Mouse (Mus musculus): ENCODE measurements around the gene Dera. TPM values are rescaled to one million over a fixed set of nuclear protein-coding genes. Genes with fewer than 3 reads are reported as not detected.

Gene Dera
- total and polyA plus RNA-seq, 2 experiments from 2014 or later, result 12.1 to 17.9 TPM

DNA sequence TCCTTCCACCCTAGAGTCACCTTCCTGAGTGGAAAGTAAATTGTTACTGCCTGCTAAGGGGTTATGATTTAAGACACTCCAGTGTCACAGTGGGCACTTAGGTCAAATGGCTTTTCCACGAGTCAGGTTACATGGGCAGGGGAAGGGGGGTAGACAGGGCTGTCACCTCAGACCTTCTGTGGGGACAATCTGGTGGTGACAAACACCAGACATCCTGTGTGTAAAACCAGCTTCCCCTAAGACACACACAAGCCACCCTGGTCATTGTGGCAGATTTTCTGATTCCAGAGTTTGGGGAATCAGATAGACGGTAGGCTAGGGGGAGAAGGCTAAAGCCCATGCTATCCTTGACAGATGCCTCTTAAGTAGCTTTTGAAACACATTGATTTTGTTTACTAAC, 41.1 kb downstream of the Dera start:
- no peaks in the 10 kb centered on the region; the same call in 1 of the 2 replicates for H3K36me3 ChIP-seq (ENCODE audit: insufficient read depth, low read length)
- DNase-seq (ENCODE audit: low spot score) (no peak), ATAC-seq (no peak)
- H3K4me1 ChIP-seq (ENCODE audit: insufficient read depth, low read length), result no peaks in the 10 kb centered on the region
- H3K9me3 ChIP-seq (ENCODE audit: low read length), result no peaks in the 10 kb centered on the region
- no peaks in the 10 kb centered on the region for H3K27me3 ChIP-seq (ENCODE audit: insufficient read depth, low read length)
- no peak overlapping the region for H3K27ac ChIP-seq
- no peak overlapping the region for H3K4me3 ChIP-seq (ENCODE audit: low read length)
- H3K4me2 ChIP-seq (ENCODE audit: low read depth, low read length), result no peak overlapping the region
- TF ChIP-seq CTCF (IDR thresholded peaks at IDR 0.05; ENCODE audit: low read depth), result no peak
- no peak overlapping the region for H3K9ac ChIP-seq (replicated peaks; ENCODE audit: low read length)
- WGBS, result 78% methylated on average over 2 of the region's 2 CpGs

DNA sequence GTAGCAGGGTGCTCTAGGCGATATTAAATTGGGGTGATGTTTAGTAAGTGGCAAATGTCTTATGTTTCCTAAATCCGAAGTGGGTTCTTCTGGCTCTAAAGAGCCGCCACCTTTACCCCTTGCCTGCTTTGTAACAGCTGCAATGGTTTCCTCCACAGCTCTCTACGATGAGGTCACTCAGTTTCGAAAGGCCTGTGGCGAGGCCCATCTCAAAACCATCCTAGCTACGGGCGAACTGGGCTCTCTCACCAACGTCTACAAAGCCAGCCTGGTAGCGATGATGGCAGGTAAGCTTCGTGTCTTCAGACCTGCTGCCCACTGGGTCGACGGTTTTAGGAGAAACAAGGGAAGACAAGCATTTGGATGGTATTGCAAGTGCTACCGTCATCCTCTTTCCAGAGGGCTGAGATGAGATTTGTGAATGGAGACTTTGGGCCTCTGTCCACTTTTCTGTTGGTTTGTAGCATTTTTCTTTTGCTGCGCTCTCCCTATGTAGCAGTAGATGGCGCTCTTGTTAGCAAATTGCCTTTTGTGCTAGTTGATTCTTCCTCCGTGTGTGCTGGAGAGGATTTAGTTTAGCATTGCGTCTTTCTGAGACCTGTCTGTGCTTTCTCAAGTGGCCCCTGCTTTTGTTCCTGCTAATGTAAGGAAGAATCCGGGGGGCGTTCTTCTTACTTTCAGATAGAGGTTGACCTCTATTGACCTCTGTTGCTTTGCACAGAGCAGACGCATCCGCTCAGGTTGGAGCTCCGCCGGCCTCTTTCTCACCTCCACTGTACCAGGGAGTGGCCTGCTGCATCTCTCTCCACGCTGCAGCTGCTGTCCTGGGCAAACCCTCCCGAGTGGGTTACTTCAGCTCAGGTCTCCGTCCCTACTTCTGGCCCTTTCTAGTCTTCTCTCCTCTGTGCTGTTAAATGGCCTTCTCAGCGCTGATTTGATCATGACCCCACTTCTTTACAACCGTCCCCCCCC, 42.5 kb downstream of the Dera start:
- peaks cover 5% of the 10 kb centered on the region; the same call in 1 of the 2 replicates for H3K9me3 ChIP-seq (ENCODE audit: low read length)
- H3K4me1 ChIP-seq (ENCODE audit: insufficient read depth, low read length), result no peaks in the 10 kb centered on the region
- peak; percentile 85 for TF ChIP-seq CTCF (IDR thresholded peaks at IDR 0.05; ENCODE audit: low read depth)
- no peak overlapping the region for H3K4me3 ChIP-seq (ENCODE audit: low read length)
- H3K4me2 ChIP-seq (ENCODE audit: low read depth, low read length), result no peak overlapping the region
- no peak overlapping the region for H3K9ac ChIP-seq (replicated peaks; ENCODE audit: low read length)
- peak; percentile 81 for DNase-seq (ENCODE audit: low spot score)
- 73% methylated on average over 28 of the region's 29 CpGs for WGBS
- no peaks in the 10 kb centered on the region for H3K27me3 ChIP-seq (ENCODE audit: insufficient read depth, low read length)
- peak; percentile 65; the same call in 1 of the 2 replicates for ATAC-seq
- no peak overlapping the region for H3K27ac ChIP-seq
- H3K36me3 ChIP-seq (ENCODE audit: insufficient read depth, low read length), result no peaks in the 10 kb centered on the region; the same call in 1 of the 2 replicates

DNA sequence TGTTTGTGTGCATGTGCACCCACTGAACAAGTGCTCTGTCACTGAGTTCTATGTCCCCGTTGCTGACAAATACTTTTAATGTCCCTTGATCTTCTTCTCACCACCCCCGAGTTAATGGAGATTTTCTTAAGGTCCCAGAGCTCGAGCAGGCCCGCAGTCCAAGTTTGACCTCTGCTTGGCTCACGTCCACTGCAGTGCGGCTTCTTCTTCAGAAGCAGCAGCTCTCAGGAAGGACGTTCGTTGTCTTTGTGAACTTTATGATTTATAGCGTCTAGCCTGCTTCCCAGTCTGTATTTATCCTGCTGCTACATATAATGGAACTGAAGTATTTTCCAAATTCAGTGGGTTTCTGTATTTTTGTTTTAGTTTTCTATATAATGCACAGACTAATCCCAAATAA, 44.9 kb downstream of the Dera start:
- H3K27ac ChIP-seq, result no peak overlapping the region
- no peaks in the 10 kb centered on the region for H3K4me1 ChIP-seq (ENCODE audit: insufficient read depth, low read length)
- no peak overlapping the region for H3K9ac ChIP-seq (replicated peaks; ENCODE audit: low read length)
- no peak for TF ChIP-seq CTCF (IDR thresholded peaks at IDR 0.05; ENCODE audit: low read depth)
- 96% methylated on average over 9 of the region's 9 CpGs for WGBS
- no peaks in the 10 kb centered on the region for H3K27me3 ChIP-seq (ENCODE audit: insufficient read depth, low read length)
- no peak overlapping the region for H3K4me2 ChIP-seq (ENCODE audit: low read depth, low read length)
- DNase-seq (ENCODE audit: low spot score), result no peak
- H3K36me3 ChIP-seq (ENCODE audit: insufficient read depth, low read length), result no peaks in the 10 kb centered on the region; the same call in 1 of the 2 replicates
- no peak for ATAC-seq
- H3K9me3 ChIP-seq (ENCODE audit: low read length), result peaks cover 5% of the 10 kb centered on the region; the same call in 1 of the 2 replicates
- H3K4me3 ChIP-seq (ENCODE audit: low read length), result no peak overlapping the region

DNA sequence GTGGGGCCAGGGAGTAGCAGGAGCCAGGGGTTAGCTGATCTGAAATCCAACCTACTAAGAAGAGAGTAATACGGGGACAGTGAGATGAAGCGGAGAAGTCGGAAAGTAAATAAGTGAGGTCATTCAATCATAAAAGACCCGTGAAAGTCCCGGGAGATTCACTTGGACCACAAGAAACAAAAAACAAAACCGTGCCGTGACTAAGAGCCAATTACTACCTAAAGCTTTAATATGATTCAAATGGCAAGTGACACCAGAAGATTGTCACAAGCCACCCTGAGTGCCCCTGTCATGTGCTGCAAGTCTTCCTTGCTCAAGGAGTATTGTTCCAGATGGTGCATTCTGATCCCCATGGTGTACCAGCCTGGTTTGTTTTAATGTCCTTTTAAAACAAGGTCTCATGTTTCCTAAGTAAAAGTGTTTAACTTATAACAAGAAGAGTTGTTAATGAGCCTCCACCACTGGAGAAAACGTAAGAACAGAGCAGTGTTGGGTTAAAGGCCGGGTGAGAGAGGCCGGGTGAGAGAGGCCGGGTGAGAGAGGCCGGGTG, 49.2 kb downstream of the Dera start:
- Histone ChIP-seq H3K27me3 (ENCODE audit: insufficient read depth, low read length) (no peaks in the 10 kb centered on the region), H3K4me3 (ENCODE audit: low read length) (no peak overlapping the region), H3K9ac (replicated peaks; ENCODE audit: low read length) (no peak overlapping the region), H3K36me3 (ENCODE audit: insufficient read depth, low read length) (no peaks in the 10 kb centered on the region; the same call in 1 of the 2 replicates), H3K27ac (no peak overlapping the region), H3K9me3 (ENCODE audit: low read length) (peaks cover 5% of the 10 kb centered on the region; the same call in 1 of the 2 replicates), H3K4me1 (ENCODE audit: insufficient read depth, low read length) (no peaks in the 10 kb centered on the region), H3K4me2 (ENCODE audit: low read depth, low read length) (no peak overlapping the region)
- TF ChIP-seq CTCF (IDR thresholded peaks at IDR 0.05; ENCODE audit: low read depth), result no peak
- WGBS, result 73% methylated on average over 12 of the region's 12 CpGs
- no peak for ATAC-seq
- no peak for DNase-seq (ENCODE audit: low spot score)

DNA sequence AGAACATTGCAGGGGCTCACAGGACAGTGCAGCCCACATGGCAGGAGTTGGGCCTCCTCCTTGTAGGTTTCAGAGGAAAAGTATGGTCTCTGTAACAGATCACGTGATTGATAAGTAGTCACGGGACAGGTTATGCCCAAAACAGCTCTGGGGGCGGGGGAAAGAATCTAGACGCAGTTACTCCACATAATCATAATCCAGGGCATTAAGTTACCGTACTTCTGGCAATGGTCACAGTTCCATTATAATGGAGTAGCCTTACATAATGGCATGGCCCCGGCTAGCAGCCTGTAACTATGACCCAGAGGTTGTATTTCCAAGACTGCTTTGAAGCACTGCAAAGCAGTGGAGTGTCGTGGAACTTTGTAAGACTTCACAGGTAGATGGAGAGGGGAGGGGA, 49.8 kb downstream of the Dera start:
- H3K4me1 ChIP-seq (ENCODE audit: insufficient read depth, low read length), result no peaks in the 10 kb centered on the region
- WGBS, result 89% methylated on average over 7 of the region's 7 CpGs
- no peak for TF ChIP-seq CTCF (IDR thresholded peaks at IDR 0.05; ENCODE audit: low read depth)
- ATAC-seq (no peak), DNase-seq (ENCODE audit: low spot score) (no peak)
- H3K4me3 ChIP-seq (ENCODE audit: low read length), result no peak overlapping the region
- no peaks in the 10 kb centered on the region; the same call in 1 of the 2 replicates for H3K36me3 ChIP-seq (ENCODE audit: insufficient read depth, low read length)
- H3K27me3 ChIP-seq (ENCODE audit: insufficient read depth, low read length), result no peaks in the 10 kb centered on the region
- no peak overlapping the region for H3K4me2 ChIP-seq (ENCODE audit: low read depth, low read length)
- H3K27ac ChIP-seq, result no peak overlapping the region
- H3K9me3 ChIP-seq (ENCODE audit: low read length), result peaks cover 5% of the 10 kb centered on the region; the same call in 1 of the 2 replicates
- no peak overlapping the region for H3K9ac ChIP-seq (replicated peaks; ENCODE audit: low read length)

DNA sequence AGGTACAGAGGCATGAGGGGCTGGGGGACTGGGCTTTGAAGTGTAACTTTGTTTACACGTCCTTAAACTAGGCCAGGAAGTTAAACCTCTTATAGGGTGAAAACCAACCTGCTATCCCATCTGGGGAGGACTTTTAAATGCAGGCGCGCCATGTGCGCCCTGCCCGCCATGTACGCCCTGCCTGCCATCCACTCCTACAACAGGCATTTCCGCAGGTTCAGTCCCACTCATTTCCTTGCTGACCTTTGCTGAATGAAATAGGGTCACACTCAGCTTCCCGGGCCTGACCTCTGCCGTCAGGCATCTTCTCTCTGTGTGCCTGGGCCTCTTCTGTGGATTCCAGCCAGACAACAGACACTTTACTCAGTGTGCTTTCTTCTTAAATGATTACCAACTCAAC, 50.3 kb downstream of the Dera start:
- DNase-seq (ENCODE audit: low spot score) (no peak), ATAC-seq (no peak)
- no peak for TF ChIP-seq CTCF (IDR thresholded peaks at IDR 0.05; ENCODE audit: low read depth)
- Histone ChIP-seq H3K4me1 (ENCODE audit: insufficient read depth, low read length) (no peaks in the 10 kb centered on the region), H3K36me3 (ENCODE audit: insufficient read depth, low read length) (no peaks in the 10 kb centered on the region; the same call in 1 of the 2 replicates), H3K9me3 (ENCODE audit: low read length) (peaks cover 5% of the 10 kb centered on the region; the same call in 1 of the 2 replicates), H3K27me3 (ENCODE audit: insufficient read depth, low read length) (no peaks in the 10 kb centered on the region), H3K4me3 (ENCODE audit: low read length) (no peak overlapping the region), H3K27ac (no peak overlapping the region), H3K4me2 (ENCODE audit: low read depth, low read length) (no peak overlapping the region), H3K9ac (replicated peaks; ENCODE audit: low read length) (no peak overlapping the region)
- WGBS, result 69% methylated on average over 9 of the region's 9 CpGs
